Mouse (Mus musculus): ENCODE measurements at regions not wholly inside any gene's neighbourhood (a gene's known extent, or its start where the extent isn't known, plus 50 kb on each side); places are given as distances from the start of the nearest gene placed in this dataset.

GRCm38 (mm10) chr1:181272622-181273296 lies 61.0 kb upstream of the Wdr26 start:
- TF ChIP-seq POLR2A (IDR thresholded peaks at IDR 0.05; ENCODE audit: extremely low read depth, insufficient read depth, low read length) (no peak), CTCF (IDR thresholded peaks at IDR 0.05; ENCODE audit: extremely low read depth, insufficient read depth, low read length) (peak; percentile 90)
